Comparison of ENCODE assay signal across 17 mouse cellular contexts in the genomic region with DNA sequence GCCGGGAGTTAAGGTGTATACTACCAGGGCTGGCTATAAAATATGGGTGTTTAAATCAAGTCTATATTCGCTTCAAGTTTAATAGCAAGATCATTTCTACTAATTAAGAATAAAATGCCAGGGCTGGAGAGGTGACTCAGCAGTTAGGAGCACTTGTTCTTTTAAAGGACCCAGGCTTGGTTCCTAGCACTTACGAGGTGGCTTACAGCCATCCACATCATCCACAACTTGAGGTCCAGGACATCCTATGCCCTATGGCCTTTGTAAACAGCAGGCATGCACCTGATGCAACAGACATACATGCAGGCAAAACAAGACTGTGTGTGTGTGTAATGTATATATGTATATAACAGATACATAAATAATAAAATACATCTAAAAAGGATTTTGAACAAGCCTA. TPM values are rescaled to one million over a fixed set of nuclear protein-coding genes. Genes with fewer than 3 reads are reported as not detected.
"Had no signal": no experiment of that assay in that cellular context is flagged by ENCODE, and none has a peak within 500 bp of the region (broad histone marks: within the 10 kb centered on the region; RNA-seq: fewer than 3 reads in every experiment).

No protein-coding gene starts in this region.

- H3K9me3 ChIP-seq: neural tube, embryonic 13.5 days; neural tube, embryonic 15.5 days; stomach, embryonic 15.5 days had no signal

- H3K27ac ChIP-seq: neural tube, embryonic 13.5 days; neural tube, embryonic 15.5 days; stomach, embryonic 15.5 days; stomach, postnatal 0 days had no signal

- DNase-seq: retina, postnatal 1 day; right cerebral cortex, adult 18-20 months; right cerebral cortex, postnatal 14 days; right cerebral cortex, postnatal 25 days; right cerebral cortex, postnatal 4 days; spleen, adult 18-20 months; thymus, adult 18-20 months; thymus, adult 2 months; thymus, postnatal 14 days; thymus, postnatal 25 days; thymus, postnatal 36 days; thymus, postnatal 4 days had no signal

- H3K9ac ChIP-seq: neural tube, embryonic 13.5 days; neural tube, embryonic 15.5 days; stomach, embryonic 15.5 days had no signal

- H3K4me3 ChIP-seq: neural tube, embryonic 13.5 days; neural tube, embryonic 15.5 days; stomach, embryonic 15.5 days had no signal

- H3K27me3 ChIP-seq: neural tube, embryonic 13.5 days; neural tube, embryonic 15.5 days; stomach, embryonic 15.5 days had no signal

- H3K4me2 ChIP-seq: neural tube, embryonic 13.5 days; neural tube, embryonic 15.5 days; stomach, embryonic 15.5 days had no signal

- H3K4me1 ChIP-seq: neural tube, embryonic 13.5 days; neural tube, embryonic 15.5 days; stomach, embryonic 15.5 days had no signal

RNA-seq across cellular contexts. Expression of a gene that starts 39.1 kb away (rescaled TPM):
- total RNA-seq: neutrophil, adult 5-6 weeks had no signal
